Mouse (Mus musculus): ENCODE results near the gene Rbbp4. TPM values are rescaled to one million over a fixed set of nuclear protein-coding genes. Genes with fewer than 3 reads are reported as not detected.
A peak's percentile ranks its signal among the peaks of the same experiment; 100 is the strongest.

The Rbbp4 gene
- polyA plus RNA-seq, 1 experiment = 20.5 TPM

GRCm38 (mm10) chr4:129357613-129358163 is 22.5 kb upstream of the Rbbp4 start:
- peaks cover 8% of the 10 kb centered on the region for H3K27me3 ChIP-seq (replicated peaks)
- no peak overlapping the region for H3K4me3 ChIP-seq (replicated peaks)
- peaks cover 20% of the 10 kb centered on the region for H3K4me1 ChIP-seq
- H3K9me3 ChIP-seq = no peaks in the 10 kb centered on the region
- TF ChIP-seq GATA1 (IDR thresholded peaks at IDR 0.05; ENCODE audit: borderline replicate concordance, low read length) = no peak
- TF ChIP-seq FLI1 (IDR thresholded peaks at IDR 0.05; ENCODE audit: low read length) = no peak
- peaks cover 17% of the 10 kb centered on the region for H3K36me3 ChIP-seq (replicated peaks; ENCODE audit: low read length)

- TF ChIP-seq GATA1 (IDR thresholded peaks at IDR 0.05; ENCODE audit: borderline replicate concordance, low read length) = no peak
- no peak for TF ChIP-seq FLI1 (IDR thresholded peaks at IDR 0.05; ENCODE audit: low read length)
- Histone ChIP-seq H3K36me3 (replicated peaks; ENCODE audit: low read length) (peaks cover 14% of the 10 kb centered on the region), H3K4me3 (replicated peaks) (peak overlapping the region; percentile 28), H3K4me1 (peaks cover 10% of the 10 kb centered on the region), H3K27me3 (replicated peaks) (peaks cover 2% of the 10 kb centered on the region), H3K9me3 (no peaks in the 10 kb centered on the region)
Measured at GRCm38 (mm10) chr4:129354236-129354635, 19.1 kb upstream of the Rbbp4 start.

DNA sequence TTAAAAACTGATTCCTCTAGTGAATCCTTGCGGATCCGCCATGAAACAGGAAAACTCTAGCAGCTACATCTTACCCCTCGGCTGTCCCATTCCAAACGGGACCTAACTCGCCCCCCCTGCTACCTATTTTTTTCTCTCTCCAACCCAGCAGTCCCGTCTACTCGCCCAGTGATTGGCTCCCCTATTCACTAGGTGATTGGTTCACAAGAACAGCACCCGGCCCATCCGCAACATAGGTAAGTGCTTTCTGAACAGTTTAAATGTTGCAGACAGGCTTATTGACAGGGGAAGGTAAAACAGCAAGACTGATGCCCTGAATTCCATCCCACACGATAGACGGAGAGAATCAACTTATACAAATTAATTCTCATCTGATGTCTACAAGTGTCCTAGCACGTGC is 18.0 kb upstream of the Rbbp4 start:
- Histone ChIP-seq H3K4me3 (replicated peaks) (no peak overlapping the region), H3K4me1 (peaks cover 10% of the 10 kb centered on the region), H3K27me3 (replicated peaks) (peaks cover 2% of the 10 kb centered on the region), H3K36me3 (replicated peaks; ENCODE audit: low read length) (peaks cover 14% of the 10 kb centered on the region), H3K9me3 (no peaks in the 10 kb centered on the region)
- TF ChIP-seq FLI1 (IDR thresholded peaks at IDR 0.05; ENCODE audit: low read length) (no peak), GATA1 (IDR thresholded peaks at IDR 0.05; ENCODE audit: borderline replicate concordance, low read length) (no peak)

- Histone ChIP-seq H3K4me1 (peaks cover 10% of the 10 kb centered on the region), H3K27me3 (replicated peaks) (no peaks in the 10 kb centered on the region), H3K4me3 (replicated peaks) (no peak overlapping the region), H3K36me3 (replicated peaks; ENCODE audit: low read length) (peaks cover 19% of the 10 kb centered on the region), H3K9me3 (no peaks in the 10 kb centered on the region)
- TF ChIP-seq FLI1 (IDR thresholded peaks at IDR 0.05; ENCODE audit: low read length) (no peak), GATA1 (IDR thresholded peaks at IDR 0.05; ENCODE audit: borderline replicate concordance, low read length) (no peak)
Measured at GRCm38 (mm10) chr4:129351111-129351510, 15.9 kb upstream of the Rbbp4 start.

DNA sequence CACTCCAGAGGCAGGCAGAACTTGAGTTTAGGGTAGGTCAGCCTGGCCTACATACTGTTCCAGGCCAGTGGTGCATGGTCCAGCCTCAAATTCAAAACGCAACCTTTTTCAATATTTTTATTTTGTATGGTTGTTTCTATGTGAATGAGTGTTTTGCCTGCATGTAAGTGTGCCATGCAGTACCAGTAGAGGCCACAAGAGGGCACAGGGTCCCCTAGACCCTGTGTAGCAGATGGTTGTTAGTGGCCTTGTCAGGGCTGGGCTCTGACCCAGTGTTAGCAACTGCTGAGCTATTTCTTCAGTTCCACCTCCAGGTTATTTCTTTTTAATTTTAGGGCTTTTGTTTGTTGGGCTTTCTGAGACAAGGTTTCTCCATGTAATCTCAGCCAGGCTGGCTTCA is 15.5 kb upstream of the Rbbp4 start:
- Histone ChIP-seq H3K4me1 (peaks cover 13% of the 10 kb centered on the region), H3K36me3 (replicated peaks; ENCODE audit: low read length) (peaks cover 21% of the 10 kb centered on the region), H3K4me3 (replicated peaks) (no peak overlapping the region), H3K9me3 (no peaks in the 10 kb centered on the region), H3K27me3 (replicated peaks) (no peaks in the 10 kb centered on the region)
- no peak for TF ChIP-seq FLI1 (IDR thresholded peaks at IDR 0.05; ENCODE audit: low read length)
- TF ChIP-seq GATA1 (IDR thresholded peaks at IDR 0.05; ENCODE audit: borderline replicate concordance, low read length) = no peak

- Histone ChIP-seq H3K36me3 (replicated peaks; ENCODE audit: low read length) (peaks cover 50% of the 10 kb centered on the region), H3K9me3 (no peaks in the 10 kb centered on the region), H3K4me1 (peaks cover 6% of the 10 kb centered on the region), H3K27me3 (replicated peaks) (no peaks in the 10 kb centered on the region), H3K4me3 (replicated peaks) (no peak overlapping the region)
- no peak for TF ChIP-seq FLI1 (IDR thresholded peaks at IDR 0.05; ENCODE audit: low read length)
- TF ChIP-seq GATA1 (IDR thresholded peaks at IDR 0.05; ENCODE audit: borderline replicate concordance, low read length) = no peak
Measured at GRCm38 (mm10) chr4:129346481-129347154, 11.4 kb upstream of the Rbbp4 start.

DNA sequence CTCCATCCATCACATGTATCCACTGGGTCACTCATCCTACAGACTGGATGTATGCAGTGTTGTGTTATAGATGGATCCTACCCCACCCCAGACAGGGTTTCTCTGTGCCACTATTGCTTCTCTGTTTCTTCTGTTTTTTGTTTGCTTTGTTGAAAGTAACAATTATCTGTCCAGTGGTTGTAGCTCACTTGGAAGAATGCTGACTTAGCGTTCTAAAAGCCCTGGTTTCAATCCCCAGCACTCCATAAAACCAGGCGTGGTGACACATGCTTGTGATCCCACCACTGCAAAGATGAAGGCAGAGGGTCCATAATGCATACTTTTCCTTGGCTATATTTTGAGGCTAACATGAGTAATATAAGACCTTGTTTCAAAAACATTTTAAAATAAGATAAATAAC is 7.5 kb upstream of the Rbbp4 start:
- Histone ChIP-seq H3K27me3 (replicated peaks) (no peaks in the 10 kb centered on the region), H3K4me1 (peaks cover 30% of the 10 kb centered on the region), H3K36me3 (replicated peaks; ENCODE audit: low read length) (peaks cover 70% of the 10 kb centered on the region), H3K4me3 (replicated peaks) (no peak overlapping the region), H3K9me3 (no peaks in the 10 kb centered on the region)
- TF ChIP-seq FLI1 (IDR thresholded peaks at IDR 0.05; ENCODE audit: low read length) = no peak
- no peak for TF ChIP-seq GATA1 (IDR thresholded peaks at IDR 0.05; ENCODE audit: borderline replicate concordance, low read length)

- H3K36me3 ChIP-seq (replicated peaks; ENCODE audit: low read length) = peaks cover 68% of the 10 kb centered on the region
- no peaks in the 10 kb centered on the region for H3K9me3 ChIP-seq
- H3K27me3 ChIP-seq (replicated peaks) = no peaks in the 10 kb centered on the region
- H3K4me3 ChIP-seq (replicated peaks) = no peak overlapping the region
- TF ChIP-seq GATA1 (IDR thresholded peaks at IDR 0.05; ENCODE audit: borderline replicate concordance, low read length) = no peak
- TF ChIP-seq FLI1 (IDR thresholded peaks at IDR 0.05; ENCODE audit: low read length) = no peak
- peaks cover 38% of the 10 kb centered on the region for H3K4me1 ChIP-seq
Measured at GRCm38 (mm10) chr4:129341888-129342287, 6.7 kb upstream of the Rbbp4 start.

DNA sequence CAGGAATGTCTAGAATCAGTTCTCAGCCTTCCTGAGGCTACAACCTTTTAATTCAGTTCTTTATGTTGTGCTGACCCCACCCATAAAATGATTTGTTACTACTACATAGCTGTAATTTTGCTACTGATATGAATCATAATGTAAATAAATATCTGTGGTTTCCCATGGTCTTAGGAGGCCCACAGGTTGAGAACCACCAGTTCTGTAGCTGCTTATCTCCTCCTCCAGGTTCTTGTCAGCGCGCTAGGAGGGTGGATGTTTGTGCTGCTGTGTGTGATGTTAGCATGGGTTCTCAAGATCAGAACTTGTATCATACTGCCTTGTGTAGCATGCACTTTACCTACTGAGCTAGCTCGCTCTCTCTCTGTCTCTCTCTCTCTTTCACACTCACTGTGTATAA is 4.6 kb upstream of the Rbbp4 start:
- Histone ChIP-seq H3K36me3 (replicated peaks; ENCODE audit: low read length) (peaks cover 52% of the 10 kb centered on the region), H3K4me1 (peaks cover 37% of the 10 kb centered on the region)

DNA sequence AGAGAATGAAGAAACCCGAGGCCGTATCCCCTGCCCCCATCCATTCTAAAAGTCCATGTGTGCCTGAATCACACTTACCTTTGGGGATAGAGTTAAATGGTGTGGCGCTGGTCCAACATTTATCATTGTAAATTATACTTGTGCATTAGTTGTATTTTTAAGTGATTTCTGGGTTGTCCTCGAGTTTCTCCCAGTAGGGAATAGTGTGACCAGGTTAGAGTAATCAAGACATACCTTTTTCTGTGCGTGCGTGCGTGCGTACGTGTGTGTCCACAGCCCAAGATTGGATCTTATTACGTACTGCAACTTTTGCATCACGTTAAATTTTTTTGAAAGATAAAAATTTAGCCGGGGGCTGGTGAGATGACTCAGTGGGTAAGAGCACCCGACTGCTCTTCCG is 1.1 kb upstream of the Rbbp4 start:
- Histone ChIP-seq H3K9me3 (no peaks in the 10 kb centered on the region), H3K4me1 (peaks cover 62% of the 10 kb centered on the region), H3K4me3 (replicated peaks) (peak overlapping the region; percentile 93), H3K27me3 (replicated peaks) (no peaks in the 10 kb centered on the region), H3K36me3 (replicated peaks; ENCODE audit: low read length) (peaks cover 45% of the 10 kb centered on the region)
- TF ChIP-seq FLI1 (IDR thresholded peaks at IDR 0.05; ENCODE audit: low read length) (no peak), GATA1 (IDR thresholded peaks at IDR 0.05; ENCODE audit: borderline replicate concordance, low read length) (no peak)

More for the DNA sequence above, 4.6 kb upstream of the Rbbp4 start:
- TF ChIP-seq FLI1 (IDR thresholded peaks at IDR 0.05; ENCODE audit: low read length) = no peak
- no peak for TF ChIP-seq GATA1 (IDR thresholded peaks at IDR 0.05; ENCODE audit: borderline replicate concordance, low read length)
- H3K27me3 ChIP-seq (replicated peaks) = no peaks in the 10 kb centered on the region
- no peaks in the 10 kb centered on the region for H3K9me3 ChIP-seq
- H3K4me3 ChIP-seq (replicated peaks) = no peak overlapping the region

All from megakaryocyte, embryonic 14.5 days (primary cell).